34 mouse cellular contexts compared by ENCODE assay signal in the genomic region with DNA sequence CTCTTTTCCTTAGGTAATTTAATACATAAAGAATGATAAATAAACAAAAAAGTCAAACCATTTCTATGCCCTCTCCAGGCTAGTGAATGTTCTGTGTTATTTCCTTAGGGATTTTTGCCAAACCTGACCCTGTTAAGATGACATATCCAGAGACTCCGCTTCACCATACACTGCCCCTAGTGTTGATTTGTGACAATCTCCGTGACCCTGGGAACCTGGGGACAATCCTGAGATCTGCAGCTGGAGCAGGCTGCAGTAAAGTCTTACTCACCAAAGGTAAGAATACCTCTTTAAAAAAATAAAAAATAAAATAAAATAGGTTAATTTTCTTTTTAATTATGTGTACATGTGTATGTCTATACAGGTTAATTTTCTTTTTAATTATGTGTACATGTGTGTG. TPM values are rescaled to one million over a fixed set of nuclear protein-coding genes. Genes with fewer than 3 reads are reported as not detected.
DNase-seq lines count a peak whose midpoint lies in the region; ATAC-seq and TF ChIP-seq lines count a peak whose summit lies in the region.
"Had no signal": no experiment of that assay in that cellular context is flagged by ENCODE, and none has a peak within 500 bp of the region (broad histone marks: within the 10 kb centered on the region; RNA-seq: fewer than 3 reads in every experiment).

No protein-coding gene starts in this region.

- no peak overlapping the region for H3K27ac ChIP-seq in cerebellum, adult 2 months (ENCODE audit: insufficient read depth, low read length)
- H3K27ac ChIP-seq in kidney, postnatal 0 days, result no peak overlapping the region
- H3K27ac ChIP-seq in MEL (ENCODE audit: control insufficient read depth, low read depth, low read length), result no peak overlapping the region
- H3K27ac ChIP-seq: embryonic facial prominence, embryonic 15.5 days; forebrain, embryonic 15.5 days; hindbrain, embryonic 14.5 days; intestine, embryonic 15.5 days; left cerebral cortex, adult 2 months; limb, embryonic 15.5 days; midbrain, embryonic 13.5 days; neural tube, embryonic 13.5 days; stomach, embryonic 15.5 days had no signal

- H3K4me1 ChIP-seq in cerebellum, adult 2 months (ENCODE audit: control insufficient read depth, insufficient read depth, low read length), result peaks cover 9% of the 10 kb centered on the region; the same call in 1 of the 2 replicates
- peaks cover 9% of the 10 kb centered on the region for H3K4me1 ChIP-seq in kidney, postnatal 0 days (replicated peaks; ENCODE audit: insufficient read depth, low read length)
- H3K4me1 ChIP-seq in MEL (ENCODE audit: control insufficient read depth in 1 of 2, insufficient read depth in 2 of 2, low read length in 2 of 2), result peaks cover 0 to 12% of the 10 kb centered on the region in 2 experiments; a peak in 2 of 4 replicates

- H3K79me2 ChIP-seq in MEL (ENCODE audit: control insufficient read depth, insufficient read depth, low read length, poor library complexity), result peaks cover 29% of the 10 kb centered on the region

- TF ChIP-seq CTCF in cerebellum, adult 2 months (IDR thresholded peaks at IDR 0.05; ENCODE audit: borderline replicate concordance, insufficient read depth, low read depth, low read length), result 0 out of 2 replicates have a peak, but pooled peaks have one; percentile 6
- peak; percentile 36; the same call in 1 of the 2 replicates for TF ChIP-seq CTCF in kidney, postnatal 0 days (IDR thresholded peaks at IDR 0.05; ENCODE audit: low read depth)
- TF ChIP-seq CTCF in MEL (IDR thresholded peaks at IDR 0.05 in 2 of 3, conservative IDR thresholded peaks at IDR 0.05 in 1 of 3; ENCODE audit: control insufficient read depth in 1 of 3, insufficient read depth in 1 of 3, low read depth in 2 of 3, low read length in 3 of 3, poor library complexity in 1 of 3, severe bottlenecking in 1 of 3), result peak; percentile 12 to 41 (median 24); a peak in 4 of 6 replicates

- no peak overlapping the region for H3K4me3 ChIP-seq in cerebellum, adult 2 months (replicated peaks; ENCODE audit: insufficient read depth, low read depth, low read length)
- no peak overlapping the region for H3K4me3 ChIP-seq in kidney, postnatal 0 days (replicated peaks; ENCODE audit: low read depth, low read length)
- no peak overlapping the region for H3K4me3 ChIP-seq in MEL (ENCODE audit: control insufficient read depth in 1 of 2, insufficient read depth in 1 of 2, low read depth in 2 of 2, low read length in 2 of 2)
- H3K4me3 ChIP-seq: embryonic facial prominence, embryonic 15.5 days; forebrain, embryonic 15.5 days; heart, embryonic 12.5 days; intestine, embryonic 15.5 days; left cerebral cortex, adult 2 months; limb, embryonic 15.5 days; megakaryocyte, embryonic 14.5 days; midbrain, embryonic 13.5 days; neural tube, embryonic 13.5 days; stomach, embryonic 15.5 days had no signal

- ATAC-seq in kidney, postnatal 0 days (replicated peaks; ENCODE audit: low FRiP score, low read depth), result no peak
- ATAC-seq: activated CD4-positive, CD25-positive, alpha-beta regulatory T cell, adult 4 months; forebrain, embryonic 15.5 days; intestine, embryonic 15.5 days; midbrain, embryonic 13.5 days; Patski had no signal

- no peak overlapping the region for H3K9ac ChIP-seq in kidney, postnatal 0 days (ENCODE audit: low read depth, low read length)
- no peak overlapping the region for H3K9ac ChIP-seq in MEL (ENCODE audit: control insufficient read depth, low read depth, low read length, poor library complexity, severe bottlenecking)
- H3K9ac ChIP-seq: embryonic facial prominence, embryonic 15.5 days; forebrain, embryonic 15.5 days; heart, embryonic 12.5 days; hindbrain, embryonic 14.5 days; intestine, embryonic 15.5 days; limb, embryonic 15.5 days; midbrain, embryonic 13.5 days; neural tube, embryonic 13.5 days; stomach, embryonic 15.5 days had no signal

- DNase-seq in cerebellum, adult 2 months, result no peak
- DNase-seq in cerebellum, postnatal 10 days, result no peak
- no peak for DNase-seq in kidney, postnatal 0 days (ENCODE audit: low spot score)
- no peak for DNase-seq in kidney, postnatal 4 days
- peak; percentile 51 for DNase-seq in MEL (ENCODE audit: low read depth, low spot score)
- DNase-seq in retina, postnatal 1 day, result peak; percentile 27
- DNase-seq in adrenal gland, adult (ENCODE audit: inconsistent age in 2 of 2, low spot score in 1 of 2), result no peak
- DNase-seq: adrenal gland, postnatal 14 days; cerebellum, adult 9-10 months; gastrocnemius, postnatal 14 days; heart, adult 11 months; heart, postnatal 36 days; kidney, postnatal 36 days; layer of hippocampus, adult 9-11 months; left cerebral cortex, postnatal 4 days; lung, postnatal 14 days; right cerebral cortex, adult 18-20 months; right cerebral cortex, postnatal 4 days; thymus, adult 18-20 months; thymus, postnatal 36 days had no signal

- 33% methylated on average over 2 of the region's 2 CpGs for WGBS in cerebellum, adult 2 months
- WGBS in kidney, postnatal 0 days, result 42% methylated on average over 2 of the region's 2 CpGs

- TF ChIP-seq RAD21 in MEL (IDR thresholded peaks at IDR 0.05; ENCODE audit: low read depth, low read length), result no peak; the same call in 1 of the 2 replicates

- H3K9me3 ChIP-seq in kidney, postnatal 0 days (replicated peaks; ENCODE audit: low read length), result no peaks in the 10 kb centered on the region
- no peaks in the 10 kb centered on the region for H3K9me3 ChIP-seq in MEL (replicated peaks; ENCODE audit: insufficient read depth, low read length)
- H3K9me3 ChIP-seq: embryonic facial prominence, embryonic 15.5 days; forebrain, embryonic 15.5 days; heart, embryonic 12.5 days; intestine, embryonic 15.5 days; limb, embryonic 15.5 days; megakaryocyte, embryonic 14.5 days; midbrain, embryonic 13.5 days; neural tube, embryonic 13.5 days; stomach, embryonic 15.5 days had no signal

- no peaks in the 10 kb centered on the region for H3K27me3 ChIP-seq in cerebellum, adult 2 months (ENCODE audit: control insufficient read depth, insufficient read depth, low read length)
- no peaks in the 10 kb centered on the region for H3K27me3 ChIP-seq in kidney, postnatal 0 days (ENCODE audit: insufficient read depth, low read length)
- H3K27me3 ChIP-seq in MEL (ENCODE audit: control insufficient read depth in 1 of 2, insufficient read depth in 2 of 2, low read length in 2 of 2), result no peaks in the 10 kb centered on the region
- H3K27me3 ChIP-seq: embryonic facial prominence, embryonic 15.5 days; forebrain, embryonic 15.5 days; heart, embryonic 12.5 days; intestine, embryonic 15.5 days; limb, embryonic 15.5 days; megakaryocyte, embryonic 14.5 days; midbrain, embryonic 13.5 days; neural tube, embryonic 13.5 days; Patski; stomach, embryonic 15.5 days had no signal

- H3K4me2 ChIP-seq in kidney, postnatal 0 days (ENCODE audit: low read length), result no peak overlapping the region
- H3K4me2 ChIP-seq: embryonic facial prominence, embryonic 15.5 days; forebrain, embryonic 15.5 days; heart, embryonic 12.5 days; hindbrain, embryonic 14.5 days; intestine, embryonic 15.5 days; limb, embryonic 15.5 days; midbrain, embryonic 13.5 days; neural tube, embryonic 13.5 days; stomach, embryonic 15.5 days had no signal

- TF ChIP-seq POLR2A in cerebellum, adult 2 months (IDR thresholded peaks at IDR 0.05; ENCODE audit: borderline replicate concordance, insufficient read depth, low read length), result no peak
- TF ChIP-seq POLR2A in MEL (IDR thresholded peaks at IDR 0.05; ENCODE audit: control insufficient read depth in 1 of 2, insufficient read depth in 1 of 2, low read depth in 1 of 2, low read length in 2 of 2, poor library complexity in 1 of 2), result no peak

- 0 out of 2 replicates have a peak, but pooled peaks cover 12% of the 10 kb centered on the region for H3K36me3 ChIP-seq in kidney, postnatal 0 days (ENCODE audit: insufficient read depth, low read length)
- peaks cover 4 to 19% of the 10 kb centered on the region in 2 experiments; a peak in 3 of 4 replicates for H3K36me3 ChIP-seq in MEL (ENCODE audit: control insufficient read depth in 1 of 2, insufficient read depth in 2 of 2, low read length in 2 of 2)

- no peak for TF ChIP-seq EP300 in MEL (IDR thresholded peaks at IDR 0.05; ENCODE audit: low read depth in 1 of 2, low read length in 2 of 2)

TF ChIP-seq in MEL, 35 proteins besides CTCF, POLR2A, EP300 and RAD21 (continues in another document):
- no peak for TF ChIP-seq USF1 (IDR thresholded peaks at IDR 0.05; ENCODE audit: low read depth, low read length)
- TF ChIP-seq E2F4 (IDR thresholded peaks at IDR 0.05; ENCODE audit: borderline replicate concordance, low read depth, low read length), result no peak
- no peak for TF ChIP-seq UBTF (IDR thresholded peaks at IDR 0.05; ENCODE audit: borderline replicate concordance, insufficient read depth, low read depth, low read length)
- no peak for TF ChIP-seq SMC3 (IDR thresholded peaks at IDR 0.05; ENCODE audit: low read depth, low read length)
- TF ChIP-seq POLR2AphosphoS2 (IDR thresholded peaks at IDR 0.05; ENCODE audit: low read length), result no peak
- no peak for TF ChIP-seq GABPA (IDR thresholded peaks at IDR 0.05; ENCODE audit: low read depth, low read length)
- TF ChIP-seq ELF1 (IDR thresholded peaks at IDR 0.05; ENCODE audit: low read depth, low read length), result no peak

RNA-seq across cellular contexts. Expression of a gene that starts 3.7 kb away (rescaled TPM):
- polyA plus RNA-seq in cerebellum, adult 2 months (2012; rRNA removed), result 39.3 and 44.9 TPM in 2 replicates
- 131 and 132 TPM in 2 replicates for polyA plus RNA-seq in kidney, postnatal 0 days (2015; fragmentation: Nextera tagmentation; extraction: Ambion mirVana)
- 139 and 143 TPM in 2 replicates for total RNA-seq in MEL (2012; rRNA removed)
- 10 to 100 TPM in 1 of 2 experiments, not detected in 1; 63.9 TPM for polyA plus RNA-seq in MEL (2012; ENCODE audit: insufficient read depth in 1 of 2, insufficient read length in 2 of 2, low read depth in 1 of 2, low replicate concordance in 2 of 2, missing spikeins in 1 of 2)

RNA-seq across cellular contexts. Expression of a gene that starts 3.7 kb away (rescaled TPM):
- 19.9 and 21.3 TPM in 2 replicates for polyA plus RNA-seq in cerebellum, adult 2 months (2012; rRNA removed)
- polyA plus RNA-seq in kidney, postnatal 0 days (2015; fragmentation: Nextera tagmentation; extraction: Ambion mirVana), result 20.8 and 21.2 TPM in 2 replicates
- total RNA-seq in MEL (2012; rRNA removed), result 50.3 and 65.7 TPM in 2 replicates
- polyA plus RNA-seq in MEL (2012; ENCODE audit: insufficient read depth in 1 of 2, insufficient read length in 2 of 2, low read depth in 1 of 2, low replicate concordance in 2 of 2, missing spikeins in 1 of 2), result 10 to 100 TPM in 1 of 2 experiments, not detected in 1; 27.7 TPM

RNA-seq across cellular contexts. Expression of a gene that starts 29.8 kb away (rescaled TPM):
- 7.9 and 8.5 TPM in 2 replicates for polyA plus RNA-seq in cerebellum, adult 2 months (2012; rRNA removed)
- polyA plus RNA-seq in kidney, postnatal 0 days (2015; fragmentation: Nextera tagmentation; extraction: Ambion mirVana), result 17.4 and 20.4 TPM in 2 replicates
- 23.8 and 26.1 TPM in 2 replicates for total RNA-seq in MEL (2012; rRNA removed)
- polyA plus RNA-seq in MEL (2012; ENCODE audit: insufficient read depth in 1 of 2, insufficient read length in 2 of 2, low read depth in 1 of 2, low replicate concordance in 2 of 2, missing spikeins in 1 of 2), result 10 to 100 TPM; 17.8 to 95.7 TPM

RNA-seq across cellular contexts. Expression of a gene that starts 29.8 kb away (rescaled TPM):
- 1.2 and 1.4 TPM in 2 replicates for polyA plus RNA-seq in cerebellum, adult 2 months (2012; rRNA removed)
- 0.93 and 1.4 TPM in 2 replicates for polyA plus RNA-seq in kidney, postnatal 0 days (2015; fragmentation: Nextera tagmentation; extraction: Ambion mirVana)
- 0.62 and 2.4 TPM in 2 replicates for total RNA-seq in MEL (2012; rRNA removed)
- polyA plus RNA-seq in MEL (2012; ENCODE audit: insufficient read depth in 1 of 2, insufficient read length in 2 of 2, low read depth in 1 of 2, low replicate concordance in 2 of 2, missing spikeins in 1 of 2), result under 1 TPM in 1 of 2 experiments, not detected in 1; 0.67 TPM
- total RNA-seq: common myeloid progenitor, adult 5-6 weeks; left cerebral cortex, postnatal 4 days had no signal
- polyA plus RNA-seq: activated CD4-positive, CD25-positive, alpha-beta regulatory T cell, adult 4 months; forebrain, embryonic 15.5 days had no signal

Comparison
In these comparisons a context has a peak if more than half of its experiments do, and no peak if none do; other contexts are left out.
1. DNase-seq: peak in MEL (single experiment) and retina, postnatal 1 day (single experiment); none in cerebellum, adult 2 months (0 of 2), cerebellum, postnatal 10 days (0 of 2), kidney, postnatal 0 days (single experiment), kidney, postnatal 4 days (0 of 2) and adrenal gland, adult (0 of 2).
2. Peak in every context shown above with its lines, with median percentiles within 50 percentile points of each other: CTCF ChIP-seq.